Mouse (Mus musculus) midbrain, postnatal 0 days (tissue): ENCODE data around the gene Tle4. TPM values are rescaled to one million over a fixed set of nuclear protein-coding genes. Genes with fewer than 3 reads are reported as not detected.

Experiments used
- ATAC-seq: fragments of 200-750 bp; cut with Nextera tagmentation; 2 replicates; pipeline ENCODE4 v1.8.0; 2017; ENCODE audit warnings: moderate number of reproducible peaks, mild to moderate bottlenecking, moderate TSS enrichment, moderate library complexity; ENCODE audit not compliant: low FRiP score
- DNase-seq: peaks from one replicate; pipeline ENCODE4 v3.0.0-alpha.2; 2015; ENCODE audit warnings: low spot score
- H3K27ac ChIP-seq: fragments of 300-500 bp; sonication (generic); 2 replicates; pipeline ENCODE4 v1.5.1; 2014; ENCODE audit warnings: low read depth, mild to moderate bottlenecking, low read length, mixed read lengths
- H3K27me3 ChIP-seq: fragments of 300-500 bp; sonication (generic); 2 replicates; pipeline ENCODE4 v1.6.1; 2014; ENCODE audit warnings: low read length, control low read depth, mixed read lengths; ENCODE audit not compliant: insufficient read depth
- H3K36me3 ChIP-seq: fragments of 300-500 bp; sonication (generic); 2 replicates; pipeline ENCODE4 v1.6.1; 2014; ENCODE audit warnings: low read length, control low read depth, mixed read lengths; ENCODE audit not compliant: insufficient read depth
- H3K4me1 ChIP-seq: fragments of 300-500 bp; sonication (generic); 2 replicates; pipeline ENCODE4 v1.6.1; 2014; ENCODE audit warnings: mild to moderate bottlenecking, control low read depth, antibody characterized with exemption, low read length, mixed read lengths; ENCODE audit not compliant: insufficient read depth
- H3K4me2 ChIP-seq: fragments of 300-500 bp; sonication (generic); 2 replicates; pipeline ENCODE4 v1.6.1; 2014; ENCODE audit warnings: low read depth, mild to moderate bottlenecking, low read length, mixed read lengths; ENCODE audit not compliant: poor library complexity, severe bottlenecking
- H3K4me3 ChIP-seq: fragments of 300-500 bp; sonication (generic); 2 replicates; pipeline ENCODE4 v1.5.1; 2014; ENCODE audit warnings: low read depth, mild to moderate bottlenecking, low read length, moderate library complexity
- H3K9ac ChIP-seq: fragments of 300-500 bp; sonication (generic); replicated peaks from 2 replicates; pipeline ENCODE4 v1.6.1; 2014; ENCODE audit warnings: mild to moderate bottlenecking, low read length, moderate library complexity, mixed read lengths; ENCODE audit not compliant: poor library complexity, severe bottlenecking
- H3K9me3 ChIP-seq: fragments of 300-500 bp; sonication (generic); 2 replicates; pipeline ENCODE4 v1.6.1; 2016; ENCODE audit warnings: low read length, control low read depth
- CTCF ChIP-seq: IDR thresholded peaks from 2 replicates; pipeline ENCODE4 v1.5.1; 2016; ENCODE audit warnings: antibody characterized with exemption, mild to moderate bottlenecking
- WGBS: fragments of 180-500 bp; shearing (Covaris S2); extraction: QIAGEN DNeasy Blood & Tissue Kit; methylation state at CpG from one replicate; pipeline ENCODE4 v1.1.7; 2014; 5-methylcytosine and 5-hydroxymethylcytosine counted together
- polyA plus RNA-seq: library from polyadenylated mRNA; unstranded; fragments of >200 nt; fragmentation: Nextera tagmentation; extraction: Ambion mirVana; gene quantifications from 2 replicates; pipeline ENCODE4 v1.2.1, GENCODE M21; 2015
- total RNA-seq: library from RNA; depleted of rRNA; stranded (reverse); fragments of >200 nt; gene quantifications from 2 replicates; pipeline ENCODE4 v1.2.3, GENCODE M21; 2014

Gene Tle4
- total and polyA plus RNA-seq, 2 experiments from 2014 or later: 21.4 to 54.6 TPM

- Histone ChIP-seq H3K4me2 (no peak overlapping the region), H3K27me3 (no peaks in the 10 kb centered on the region), H3K9ac (no peak overlapping the region), H3K36me3 (no peaks in the 10 kb centered on the region), H3K4me1 (no peaks in the 10 kb centered on the region), H3K27ac (no peak overlapping the region), H3K9me3 (no peaks in the 10 kb centered on the region), H3K4me3 (no peak overlapping the region)
- no peak for TF ChIP-seq CTCF
- ATAC-seq: no peak
- DNase-seq: no peak
- WGBS: 72% methylated on average over 2 of the region's 2 CpGs
These were observed 161.3 kb downstream of the Tle4 start for GRCm38 (mm10) chr19:14436567-14436966.

GRCm38 (mm10) chr19:14435681-14436376, 162.0 kb downstream of the Tle4 start:
- Histone ChIP-seq H3K27me3 (no peaks in the 10 kb centered on the region), H3K4me2 (no peak overlapping the region), H3K36me3 (no peaks in the 10 kb centered on the region), H3K4me3 (no peak overlapping the region), H3K9ac (no peak overlapping the region), H3K9me3 (no peaks in the 10 kb centered on the region), H3K27ac (no peak overlapping the region), H3K4me1 (no peaks in the 10 kb centered on the region)
- peak; percentile 79 for ATAC-seq
- TF ChIP-seq CTCF: no peak
- 19% methylated on average over 14 of the region's 14 CpGs for WGBS
- peak; percentile 87 for DNase-seq

DNA sequence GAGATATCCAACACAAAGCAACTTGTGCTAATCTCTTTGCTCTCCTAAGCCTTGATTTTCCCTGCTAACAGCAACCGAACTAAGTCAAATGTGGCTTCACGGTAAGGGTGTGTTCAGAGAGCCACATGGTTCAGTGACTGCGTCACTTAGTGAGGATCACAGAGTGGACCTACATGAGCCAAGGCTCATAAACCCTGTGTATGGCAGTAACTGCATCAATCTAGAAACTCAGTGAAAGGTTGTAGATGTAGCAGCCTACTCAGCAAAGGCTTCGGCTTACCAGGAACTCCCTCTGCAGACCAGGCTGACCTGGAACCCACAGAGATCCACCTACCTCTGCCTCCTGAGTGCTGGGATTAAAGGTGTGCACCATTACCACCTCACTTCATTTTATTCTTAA, 164.0 kb downstream of the Tle4 start:
- ATAC-seq (no peak), DNase-seq (no peak)
- WGBS: 95% methylated on average over 4 of the region's 4 CpGs
- TF ChIP-seq CTCF: no peak
- H3K27ac ChIP-seq: no peak overlapping the region
- no peak overlapping the region for H3K9ac ChIP-seq
- H3K9me3 ChIP-seq: no peaks in the 10 kb centered on the region
- H3K4me3 ChIP-seq: no peak overlapping the region
- H3K36me3 ChIP-seq: no peaks in the 10 kb centered on the region
- H3K4me1 ChIP-seq: no peaks in the 10 kb centered on the region
- no peak overlapping the region for H3K4me2 ChIP-seq
- H3K27me3 ChIP-seq: no peaks in the 10 kb centered on the region

- Histone ChIP-seq H3K4me3 (no peak overlapping the region), H3K4me1 (no peaks in the 10 kb centered on the region), H3K27me3 (no peaks in the 10 kb centered on the region), H3K36me3 (no peaks in the 10 kb centered on the region), H3K9me3 (no peaks in the 10 kb centered on the region), H3K9ac (no peak overlapping the region), H3K4me2 (no peak overlapping the region), H3K27ac (no peak overlapping the region)
- TF ChIP-seq CTCF: no peak
- no peak for DNase-seq
- no peak for ATAC-seq
- WGBS: 96% methylated on average over 7 of the region's 7 CpGs
These were observed 165.4 kb downstream of the Tle4 start for GRCm38 (mm10) chr19:14432436-14432835.

DNA sequence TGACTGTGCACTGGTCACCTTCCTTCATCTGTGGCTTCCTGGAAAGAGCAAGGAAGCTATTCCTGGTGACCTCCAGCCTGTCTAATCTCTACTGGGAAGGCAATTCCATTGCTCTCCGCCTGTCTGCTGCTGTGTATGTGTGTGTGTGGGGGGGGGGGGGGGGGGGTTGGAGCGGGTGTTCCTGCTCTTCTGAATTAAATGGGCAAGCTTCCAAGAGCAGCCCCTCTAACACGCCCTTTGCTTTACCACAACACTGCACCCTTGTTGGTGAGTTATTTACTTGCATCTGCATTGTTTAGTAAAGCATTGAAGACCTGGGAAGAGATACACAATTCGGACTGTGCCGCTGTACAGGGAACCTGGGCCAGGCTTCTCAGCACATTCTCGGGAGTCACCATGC, 170.9 kb downstream of the Tle4 start:
- Histone ChIP-seq H3K9me3 (no peaks in the 10 kb centered on the region), H3K4me3 (no peak overlapping the region), H3K4me2 (no peak overlapping the region), H3K9ac (no peak overlapping the region), H3K36me3 (no peaks in the 10 kb centered on the region), H3K4me1 (no peaks in the 10 kb centered on the region), H3K27me3 (no peaks in the 10 kb centered on the region), H3K27ac (no peak overlapping the region)
- no peak for TF ChIP-seq CTCF
- WGBS: 42% methylated on average over 6 of the region's 6 CpGs
- no peak for DNase-seq
- ATAC-seq: no peak

DNA sequence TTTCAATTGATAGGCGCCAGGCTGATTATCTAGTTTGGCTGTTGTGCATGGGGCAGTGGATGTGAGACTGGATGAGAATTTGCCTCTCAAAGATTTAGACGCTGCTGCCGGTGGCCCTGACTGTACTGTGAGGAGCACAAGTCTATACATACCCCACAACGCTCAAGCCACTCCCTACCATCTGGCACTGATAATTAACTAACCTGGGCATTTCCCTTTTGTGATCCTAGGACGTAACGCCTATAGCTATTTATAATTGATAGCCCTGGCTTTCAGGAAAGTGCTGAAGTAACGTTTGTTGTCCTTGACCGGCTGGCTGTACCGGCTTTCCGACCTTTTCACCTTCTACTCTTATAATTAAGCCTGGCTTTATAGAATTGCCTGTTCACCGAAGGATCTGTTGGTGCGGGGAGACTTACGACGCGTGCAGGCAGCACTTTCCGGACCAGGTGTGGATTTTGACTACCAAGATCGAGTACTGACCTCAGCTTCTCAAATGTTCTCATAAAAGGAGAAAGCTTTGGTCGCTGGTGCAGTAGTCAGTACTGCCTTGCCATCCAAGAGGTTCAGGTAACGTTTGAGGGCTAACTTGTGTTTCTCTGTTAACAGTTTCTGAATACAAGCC, 171.5 kb downstream of the Tle4 start:
- ATAC-seq: no peak
- WGBS: 81% methylated on average over 19 of the region's 19 CpGs

More for the DNA sequence above, 171.5 kb downstream of the Tle4 start:
- H3K4me1 ChIP-seq: no peaks in the 10 kb centered on the region
- H3K27ac ChIP-seq: no peak overlapping the region
- no peaks in the 10 kb centered on the region for H3K27me3 ChIP-seq
- no peak for TF ChIP-seq CTCF
- H3K4me2 ChIP-seq: no peak overlapping the region
- no peaks in the 10 kb centered on the region for H3K36me3 ChIP-seq
- H3K4me3 ChIP-seq: no peak overlapping the region
- no peak for DNase-seq
- H3K9me3 ChIP-seq: no peaks in the 10 kb centered on the region
- H3K9ac ChIP-seq: no peak overlapping the region
